Mouse (Mus musculus) stomach, postnatal 0 days (tissue): Measurements from ENCODE around the gene Klf7. TPM values are rescaled to one million over a fixed set of nuclear protein-coding genes. Genes with fewer than 3 reads are reported as not detected.

Experiments used
- ATAC-seq: fragments of 200-750 bp; cut with Nextera tagmentation; 2 replicates; pipeline ENCODE4 v1.8.0; 2017; ENCODE audit not compliant: low FRiP score, low TSS enrichment
- DNase-seq: peaks from one replicate; pipeline ENCODE4 v3.0.0-alpha.2; 2016; ENCODE audit warnings: low spot score
- H3K27ac ChIP-seq: fragments of 300-500 bp; sonication (generic); replicated peaks from 2 replicates; pipeline ENCODE4 v1.5.1; 2014; ENCODE audit warnings: mild to moderate bottlenecking, control low read depth
- H3K27me3 ChIP-seq: fragments of 300-500 bp; sonication (generic); 2 replicates; pipeline ENCODE4 v1.6.1; 2014; ENCODE audit warnings: low read length; ENCODE audit not compliant: control insufficient read depth, insufficient read depth
- H3K36me3 ChIP-seq: fragments of 300-500 bp; sonication (generic); 2 replicates; pipeline ENCODE4 v1.6.1; 2014; ENCODE audit warnings: low read length, mixed read lengths; ENCODE audit not compliant: control insufficient read depth, insufficient read depth
- H3K4me1 ChIP-seq: fragments of 300-500 bp; sonication (generic); replicated peaks from 2 replicates; pipeline ENCODE4 v1.6.1; 2014; ENCODE audit warnings: antibody characterized with exemption; ENCODE audit not compliant: control insufficient read depth, insufficient read depth
- H3K4me2 ChIP-seq: fragments of 300-500 bp; sonication (generic); replicated peaks from 2 replicates; pipeline ENCODE4 v1.6.1; 2014; ENCODE audit warnings: low read depth, mild to moderate bottlenecking, control low read depth, moderate library complexity
- H3K4me3 ChIP-seq: fragments of 300-500 bp; sonication (generic); 2 replicates; pipeline ENCODE4 v1.5.1; 2014; ENCODE audit warnings: low read depth, low read length, control low read depth
- H3K9ac ChIP-seq: fragments of 300-500 bp; sonication (generic); 2 replicates; pipeline ENCODE4 v1.6.1; 2014; ENCODE audit warnings: mild to moderate bottlenecking, low read length, control low read depth, mixed read lengths
- H3K9me3 ChIP-seq: fragments of 300-500 bp; sonication (generic); 2 replicates; pipeline ENCODE4 v1.6.1; 2016; ENCODE audit warnings: low read length; ENCODE audit not compliant: control insufficient read depth
- CTCF ChIP-seq: IDR thresholded peaks from 2 replicates; pipeline ENCODE4 v1.5.1; 2016; ENCODE audit warnings: antibody characterized with exemption, low read depth, mild to moderate bottlenecking, moderate library complexity
- EP300 ChIP-seq: optimal IDR thresholded peaks from 2 replicates; pipeline ENCODE3; 2016; ENCODE audit warnings: antibody characterized with exemption
- WGBS: fragments of 180-500 bp; shearing (Covaris S2); extraction: QIAGEN DNeasy Blood & Tissue Kit; methylation state at CpG from one replicate; pipeline ENCODE4 v1.1.7; 2014; 5-methylcytosine and 5-hydroxymethylcytosine counted together
- microRNA-seq: library from miRNA; unstranded; fragments of <30 nt; microRNA quantifications from one replicate; pipeline ENCODE4, GENCODE M21; 2016
- polyA plus RNA-seq: library from polyadenylated mRNA; unstranded; fragments of >200 nt; fragmentation: Nextera tagmentation; extraction: Ambion mirVana; gene quantifications from 2 replicates; pipeline ENCODE4 v1.2.1, GENCODE M21; 2015

Gene Klf7
- polyA plus RNA-seq, 1 experiment from 2014 or later: 15.4 TPM

- peak; percentile 42; the same call in 1 of the 2 replicates for ATAC-seq
- H3K27ac ChIP-seq: no peak overlapping the region
- no peaks in the 10 kb centered on the region; the same call in 1 of the 2 replicates for H3K4me1 ChIP-seq
- H3K9me3 ChIP-seq: no peaks in the 10 kb centered on the region
- no peak overlapping the region for H3K9ac ChIP-seq
- WGBS: 34% methylated on average over 4 of the region's 4 CpGs
- H3K36me3 ChIP-seq: no peaks in the 10 kb centered on the region
- H3K4me2 ChIP-seq: no peak overlapping the region
- TF ChIP-seq CTCF: no peak
- TF ChIP-seq EP300: no peak
- no peak overlapping the region for H3K4me3 ChIP-seq
- DNase-seq: no peak
- H3K27me3 ChIP-seq: no peaks in the 10 kb centered on the region
Observed at GRCm38 (mm10) chr1:63995828-63996227, 126.3 kb downstream of the Klf7 start.

DNA sequence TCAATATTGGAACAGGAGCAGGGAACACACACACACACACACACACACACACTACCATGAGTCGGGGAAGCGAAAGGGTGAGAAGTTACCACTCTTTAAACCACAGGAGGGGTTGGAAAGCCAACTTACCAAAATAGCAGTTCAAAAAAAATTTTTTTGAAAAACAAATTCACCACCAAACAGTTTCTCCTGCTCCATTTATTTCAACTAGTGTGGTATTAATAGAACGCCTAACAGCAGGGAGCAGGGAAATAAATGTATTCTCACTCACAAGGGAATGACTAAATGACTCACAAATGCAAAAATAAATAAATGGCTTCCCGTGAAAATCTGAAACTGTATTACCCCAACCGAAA is 127.0 kb downstream of the Klf7 start:
- WGBS: 52% methylated on average over 5 of the region's 5 CpGs
- H3K4me2 ChIP-seq: no peak overlapping the region
- DNase-seq: no peak
- H3K9ac ChIP-seq: no peak overlapping the region
- H3K9me3 ChIP-seq: no peaks in the 10 kb centered on the region
- no peak overlapping the region for H3K4me3 ChIP-seq
- H3K27ac ChIP-seq: no peak overlapping the region
- H3K4me1 ChIP-seq: no peaks in the 10 kb centered on the region; the same call in 1 of the 2 replicates
- H3K36me3 ChIP-seq: no peaks in the 10 kb centered on the region
- H3K27me3 ChIP-seq: no peaks in the 10 kb centered on the region
- ATAC-seq: no peak
- no peak for TF ChIP-seq CTCF
- no peak for TF ChIP-seq EP300

DNA sequence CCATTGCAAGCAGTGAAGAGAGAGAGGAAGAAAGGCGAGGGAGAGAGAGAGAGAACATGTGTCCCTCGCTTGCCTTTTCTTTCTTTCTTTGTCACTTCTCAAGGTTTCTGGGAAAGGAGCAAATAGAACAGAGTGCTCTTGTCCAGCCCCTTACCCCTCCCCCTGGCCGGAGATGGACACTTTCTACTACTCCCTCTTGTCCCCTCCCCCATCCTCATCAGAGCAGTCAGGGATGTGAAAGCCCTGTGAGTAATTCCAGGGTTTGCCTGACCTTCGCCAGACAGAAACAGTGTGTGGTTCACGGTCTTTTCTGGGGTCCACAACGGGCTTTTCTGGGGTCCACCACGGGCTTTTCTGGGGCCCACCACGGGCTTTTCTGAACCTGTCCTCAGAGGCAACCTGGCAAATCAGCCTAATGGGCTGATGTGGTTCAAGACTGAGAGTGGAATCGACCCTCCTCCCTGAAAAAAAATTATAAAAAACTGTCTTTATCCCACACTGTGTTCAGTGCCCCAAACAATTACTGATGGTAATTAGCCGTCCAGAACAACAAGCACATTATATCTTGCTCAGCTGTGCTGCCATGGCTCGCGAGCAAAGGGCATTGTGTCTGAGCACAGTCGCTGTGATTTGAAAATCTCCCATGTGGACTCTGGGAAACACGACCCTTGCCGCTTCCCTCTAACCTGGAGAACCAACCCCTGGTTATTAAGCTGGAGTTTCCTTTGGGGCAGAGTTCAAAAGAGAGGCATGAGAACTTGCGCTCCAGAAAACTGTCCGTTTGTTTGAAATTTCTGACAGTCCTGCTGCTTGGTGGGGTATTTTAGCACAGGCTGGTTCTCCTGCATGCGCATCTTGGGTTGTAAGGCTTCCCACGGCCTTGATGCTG is 127.6 kb downstream of the Klf7 start:
- no peak for ATAC-seq
- H3K27ac ChIP-seq: no peak overlapping the region

GRCm38 (mm10) chr1:63992506-63992905 is 129.6 kb downstream of the Klf7 start:
- Histone ChIP-seq H3K27ac (no peak overlapping the region), H3K9ac (no peak overlapping the region), H3K4me2 (no peak overlapping the region), H3K4me1 (no peaks in the 10 kb centered on the region; the same call in 1 of the 2 replicates), H3K27me3 (no peaks in the 10 kb centered on the region), H3K4me3 (no peak overlapping the region), H3K9me3 (no peaks in the 10 kb centered on the region), H3K36me3 (no peaks in the 10 kb centered on the region)
- no peak for TF ChIP-seq EP300
- no peak for TF ChIP-seq CTCF
- DNase-seq (no peak), ATAC-seq (no peak)
- 61% methylated on average over 5 of the region's 5 CpGs for WGBS

More for the DNA sequence above, 127.6 kb downstream of the Klf7 start:
- Histone ChIP-seq H3K4me1 (no peaks in the 10 kb centered on the region; the same call in 1 of the 2 replicates), H3K36me3 (no peaks in the 10 kb centered on the region), H3K9ac (no peak overlapping the region), H3K27me3 (no peaks in the 10 kb centered on the region), H3K4me3 (no peak overlapping the region), H3K4me2 (no peak overlapping the region), H3K9me3 (no peaks in the 10 kb centered on the region)
- TF ChIP-seq CTCF (no peak), EP300 (no peak)
- DNase-seq: no peak
- 39% methylated on average over 19 of the region's 19 CpGs for WGBS

GRCm38 (mm10) chr1:63990416-63990815 is 131.7 kb downstream of the Klf7 start:
- no peaks in the 10 kb centered on the region for H3K27me3 ChIP-seq
- DNase-seq (no peak), ATAC-seq (no peak)
- no peak overlapping the region for H3K4me3 ChIP-seq
- H3K36me3 ChIP-seq: no peaks in the 10 kb centered on the region
- no peak overlapping the region for H3K27ac ChIP-seq
- 95% methylated on average over 6 of the region's 6 CpGs for WGBS
- no peak overlapping the region for H3K4me2 ChIP-seq
- no peak for TF ChIP-seq EP300
- no peak for TF ChIP-seq CTCF
- no peak overlapping the region for H3K9ac ChIP-seq
- no peaks in the 10 kb centered on the region for H3K9me3 ChIP-seq
- H3K4me1 ChIP-seq: no peaks in the 10 kb centered on the region; the same call in 1 of the 2 replicates

DNA sequence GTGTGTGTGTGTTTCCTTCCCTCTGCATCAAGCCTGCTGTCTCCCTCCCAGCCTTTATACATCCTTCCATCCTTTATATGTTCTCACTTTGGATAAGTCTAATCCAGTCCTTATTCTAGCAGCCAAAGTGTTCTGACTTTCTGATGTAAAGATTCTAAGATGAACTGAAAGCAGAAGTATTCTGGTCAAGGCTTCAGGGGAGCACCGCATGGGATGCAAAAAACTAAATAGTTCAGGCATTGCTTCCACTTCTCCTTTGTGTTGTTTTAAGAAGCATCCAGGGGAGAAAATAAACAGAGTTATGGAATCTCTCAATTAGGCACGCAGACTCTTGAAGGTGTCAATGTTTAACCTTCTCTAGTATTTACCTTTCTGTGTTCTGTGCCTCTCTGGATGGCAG is 141.3 kb downstream of the Klf7 start:
- WGBS: 47% methylated on average over 2 of the region's 2 CpGs
- no peak overlapping the region for H3K4me2 ChIP-seq
- ATAC-seq: no peak
- no peak overlapping the region for H3K9ac ChIP-seq
- no peaks in the 10 kb centered on the region for H3K4me1 ChIP-seq
- no peaks in the 10 kb centered on the region for H3K27me3 ChIP-seq
- H3K27ac ChIP-seq: no peak overlapping the region
- no peak overlapping the region for H3K4me3 ChIP-seq
- H3K9me3 ChIP-seq: no peaks in the 10 kb centered on the region
- TF ChIP-seq EP300: no peak
- no peak for TF ChIP-seq CTCF
- no peak for DNase-seq
- no peaks in the 10 kb centered on the region for H3K36me3 ChIP-seq

Small RNAs within 50 kb of the gene (microRNA-seq; reads per million reads assigned to microRNA genes)
- gene Mir6899: not detected
